Mouse (Mus musculus) heart, postnatal 25 days (tissue): ENCODE measurements around the gene Sars. TPM values are rescaled to one million over a fixed set of nuclear protein-coding genes. Genes with fewer than 3 reads are reported as not detected.
A peak's percentile ranks its signal among the peaks of the same experiment; 100 is the strongest.

ENCODE experiments used
- DNase-seq: peaks from one replicate; pipeline ENCODE4 v3.0.0; 2022; ENCODE audit warnings: low spot score
- intact Hi-C: fragments of 180-260 bp; cut with DNase I; formaldehyde crosslinking; loops from one replicate; pipeline ENCODE4 v1.15.1; 2025
- total RNA-seq, 2 experiments: library from RNA; stranded (reverse); gene quantifications; 2 replicates each; pipeline ENCODE4 v1.2.3; 2021

Sars gene
- total RNA-seq, 2 experiments from 2014 or later: 80.8 to 81.5 TPM

DNA sequence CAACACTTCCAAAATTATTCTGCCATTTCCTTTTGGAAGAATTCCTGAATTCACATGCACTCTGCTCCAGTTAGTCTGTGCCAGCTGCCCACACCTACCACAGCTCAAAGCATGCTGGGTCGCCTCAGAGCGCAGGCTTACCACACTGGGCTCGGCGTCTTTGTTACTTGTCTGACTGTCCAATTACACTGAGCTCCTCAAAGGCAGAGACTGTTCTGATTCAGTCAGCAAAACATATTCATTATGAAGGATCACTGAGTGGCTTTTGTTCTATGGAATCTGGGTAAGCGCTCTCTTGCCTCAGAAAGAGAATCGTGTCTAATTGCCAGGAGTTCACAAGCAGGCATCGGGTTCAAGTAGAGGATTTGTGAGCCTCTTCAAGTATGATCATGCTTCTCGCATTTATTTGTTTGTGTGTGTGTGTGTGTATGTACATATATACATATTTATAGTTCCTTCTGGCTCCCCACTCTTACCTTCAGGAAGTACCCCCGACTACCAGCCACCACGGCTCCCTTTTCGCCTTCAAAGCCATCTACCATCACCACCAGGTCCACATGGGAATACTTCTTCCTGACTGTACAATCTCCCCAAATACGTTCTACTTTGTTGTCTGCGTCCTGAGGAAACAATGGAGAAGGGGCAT, 12.3 kb downstream of the Sars start:
- intact Hi-C loops: no loop called here
- no peak for DNase-seq

DNA sequence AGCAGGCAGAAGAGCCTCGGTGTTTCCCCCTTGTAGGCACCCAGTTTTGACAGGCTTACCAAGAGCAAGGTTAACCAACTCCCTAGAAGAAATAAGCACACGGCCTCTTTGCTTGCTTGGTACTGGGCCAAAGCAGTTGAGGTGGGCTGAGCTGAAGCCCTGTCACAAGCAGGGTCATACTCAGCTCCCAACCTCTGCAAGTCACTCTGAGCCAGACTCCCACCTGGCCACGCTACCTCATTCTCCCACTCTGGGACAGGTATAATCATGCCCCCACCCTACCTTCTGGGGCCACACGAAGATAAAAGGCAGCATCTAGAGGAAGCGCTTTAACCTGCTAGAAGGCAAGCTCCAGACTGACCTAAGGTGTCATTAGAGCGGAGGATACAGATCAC, 19.4 kb downstream of the Sars start:
- intact Hi-C loops: no loop called here
- no peak for DNase-seq

DNA sequence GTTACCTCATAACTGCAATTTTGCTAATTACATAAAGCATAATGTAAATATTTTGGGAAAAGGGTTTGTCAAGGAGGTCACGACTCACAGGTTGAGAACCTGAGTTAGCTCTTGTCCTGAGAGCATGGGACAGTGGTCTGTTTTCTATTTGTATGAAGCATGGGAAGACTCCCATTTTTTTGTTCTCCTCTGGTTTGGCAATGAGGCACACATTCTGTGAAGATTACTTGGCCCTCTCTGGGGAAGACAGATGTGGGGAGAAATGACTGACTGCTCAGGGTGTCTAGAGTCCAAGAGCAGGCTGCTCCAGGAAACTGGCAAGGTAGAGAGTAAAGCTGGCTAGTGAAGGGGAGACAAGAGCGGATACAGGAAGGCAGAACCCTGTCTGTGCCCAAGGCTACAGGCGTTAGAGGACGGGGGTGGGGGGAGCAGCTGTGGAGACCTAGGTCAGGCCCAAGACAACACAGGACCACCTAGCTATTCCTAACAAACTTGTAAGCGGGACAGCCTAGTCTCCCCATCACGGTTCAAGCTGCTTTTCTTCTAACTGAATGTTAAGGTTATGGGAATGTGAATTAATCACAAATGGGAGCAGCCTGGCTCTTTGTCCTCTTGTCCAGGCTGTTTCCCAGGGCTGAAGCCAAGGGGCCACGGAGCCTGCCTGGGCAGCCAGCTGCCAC, 19.9 kb downstream of the Sars start:
- DNase-seq: no peak
- intact Hi-C loops: no loop called here

DNA sequence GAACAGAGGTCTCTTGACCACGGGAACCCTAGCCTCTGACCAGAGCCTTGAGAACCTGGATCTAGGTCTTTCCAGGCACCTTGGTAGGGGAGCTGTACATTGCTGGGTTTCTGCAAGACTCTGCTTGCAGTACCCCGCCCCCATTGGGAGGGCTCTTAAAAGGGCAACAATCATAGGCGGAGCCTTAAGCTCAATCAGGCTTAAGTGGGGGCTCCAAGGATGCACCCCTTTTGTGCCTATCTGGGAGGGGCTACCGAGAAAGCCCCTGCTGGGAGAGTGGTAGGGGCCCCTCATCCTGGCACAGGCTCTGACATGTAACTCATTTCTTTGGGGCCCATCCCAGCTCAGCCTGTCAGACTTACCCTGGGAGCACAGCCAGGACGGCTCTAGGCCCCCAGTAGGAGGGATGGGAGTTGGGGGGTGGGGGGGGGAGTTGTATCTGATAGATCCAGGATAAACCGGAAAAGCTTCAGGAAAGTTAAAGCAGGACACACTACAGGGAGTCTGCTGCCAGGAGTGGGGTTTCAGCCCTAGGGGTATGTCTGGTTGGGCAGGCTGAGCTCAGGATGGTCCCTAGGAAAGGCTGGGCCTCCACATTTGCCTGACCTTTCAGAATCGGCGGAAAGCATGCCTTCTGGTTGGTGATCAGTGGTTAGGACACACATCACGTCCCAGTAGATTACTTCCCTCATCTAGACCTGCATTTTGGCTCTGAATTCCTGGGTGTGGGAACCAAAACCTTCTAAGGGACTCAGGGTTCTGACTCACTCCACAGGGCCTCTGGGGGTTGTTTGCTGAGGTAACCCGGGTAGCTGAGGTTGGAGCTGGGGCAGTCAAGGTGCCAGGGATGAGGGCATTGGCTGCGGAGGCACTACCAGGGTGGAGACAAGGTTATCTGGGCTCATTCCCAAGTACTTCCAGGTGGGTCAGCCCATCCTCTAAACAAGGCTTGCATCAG, 20.9 kb downstream of the Sars start:
- intact Hi-C loops: no loop called here
- DNase-seq: no peak

DNA sequence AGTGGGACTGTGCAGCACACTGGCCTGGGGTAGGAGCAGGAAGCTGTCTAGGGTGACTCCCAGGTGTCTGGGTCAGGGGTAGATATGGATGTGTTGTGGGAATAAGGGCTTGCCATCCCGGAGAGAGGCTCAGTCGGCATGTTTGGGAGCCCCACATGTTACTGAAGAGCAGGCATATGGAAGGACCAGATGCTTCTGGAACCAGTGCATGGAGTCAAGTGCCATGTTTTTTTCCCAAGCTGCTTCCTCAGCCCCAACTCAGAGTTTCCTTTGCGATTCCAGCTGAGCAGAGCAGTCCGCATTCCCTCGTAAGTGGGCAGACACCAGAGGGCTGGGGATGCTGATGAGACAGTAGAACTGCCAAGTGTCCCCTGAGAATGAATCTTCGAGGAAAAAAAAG, 22.0 kb downstream of the Sars start:
- intact Hi-C loops: no loop called here
- no peak for DNase-seq

DNA sequence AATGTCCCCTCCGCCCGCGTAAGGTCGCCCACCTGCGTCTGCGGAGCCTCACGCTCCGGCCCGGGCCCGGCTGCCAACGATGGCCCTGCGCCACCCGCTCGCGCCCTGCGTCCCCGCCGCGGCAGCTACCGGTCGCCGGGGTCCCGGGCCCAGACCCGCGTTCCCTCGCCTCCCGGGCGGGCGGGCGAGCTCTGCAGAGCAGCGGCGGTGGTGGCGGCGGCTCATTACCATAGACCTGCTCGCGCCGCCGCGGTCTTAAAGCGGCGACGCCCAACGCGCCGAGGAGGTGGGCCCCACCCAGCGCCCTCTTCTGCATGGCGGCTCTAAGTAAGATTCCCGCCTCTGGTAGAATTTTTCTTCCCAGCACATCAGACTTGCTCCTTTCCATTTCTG, 29.2 kb downstream of the Sars start:
- peak; percentile 35 for DNase-seq
- intact Hi-C loops: no loop called here

DNA sequence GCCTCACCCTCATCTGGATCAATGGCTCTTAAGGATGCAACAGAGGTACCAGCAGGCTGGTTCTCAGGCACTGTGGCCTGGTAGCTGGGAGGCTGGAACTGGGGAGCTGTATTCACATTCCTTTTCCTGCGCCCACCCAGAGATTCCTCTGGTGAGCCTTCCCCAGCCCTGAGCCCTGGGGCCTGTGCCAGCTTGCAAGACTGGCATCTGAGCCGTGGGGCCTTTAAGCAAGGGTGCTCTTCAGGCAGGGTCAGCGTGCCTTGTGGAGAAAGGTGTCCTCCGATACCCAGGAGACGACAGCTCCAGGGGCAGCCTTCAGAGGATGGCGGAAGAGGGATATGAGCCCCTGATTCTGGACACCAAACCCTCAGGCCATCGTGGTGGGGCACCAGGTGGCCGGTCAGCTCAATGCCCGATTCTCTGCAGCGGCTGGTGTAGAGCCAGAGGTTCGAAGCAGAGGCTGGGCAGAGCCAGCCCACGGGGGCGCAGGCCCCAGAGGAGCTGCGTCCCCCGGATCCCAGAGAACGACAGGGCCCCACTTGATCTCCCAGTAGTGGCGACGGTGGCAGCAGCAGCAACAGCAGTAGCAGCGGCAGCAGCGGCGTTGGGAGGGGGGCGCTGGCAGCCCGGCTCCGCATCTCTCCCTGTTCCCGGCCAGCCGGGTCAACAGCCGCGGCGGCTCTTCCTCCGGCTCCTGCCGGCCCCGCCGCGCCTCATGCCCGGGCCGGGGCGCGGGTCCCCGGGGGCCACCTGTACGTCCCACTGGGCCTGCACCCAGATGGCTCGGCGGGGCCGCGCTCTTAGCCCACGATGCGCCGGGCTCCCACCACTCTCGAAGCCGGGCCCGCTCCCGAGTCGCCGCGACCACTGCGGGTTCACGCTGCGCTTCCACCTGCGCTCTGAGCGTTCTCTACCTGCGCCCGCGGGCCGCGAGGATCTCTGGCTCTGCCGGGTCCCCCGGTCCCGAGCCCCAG, 29.9 kb downstream of the Sars start, which contains the start of gene Celsr2:
TSS of gene Celsr2 (minus strand) at position 696 of the 974 bp plus-strand sequence.
- intact Hi-C loops: no loop called here
- DNase-seq: no peak

DNA sequence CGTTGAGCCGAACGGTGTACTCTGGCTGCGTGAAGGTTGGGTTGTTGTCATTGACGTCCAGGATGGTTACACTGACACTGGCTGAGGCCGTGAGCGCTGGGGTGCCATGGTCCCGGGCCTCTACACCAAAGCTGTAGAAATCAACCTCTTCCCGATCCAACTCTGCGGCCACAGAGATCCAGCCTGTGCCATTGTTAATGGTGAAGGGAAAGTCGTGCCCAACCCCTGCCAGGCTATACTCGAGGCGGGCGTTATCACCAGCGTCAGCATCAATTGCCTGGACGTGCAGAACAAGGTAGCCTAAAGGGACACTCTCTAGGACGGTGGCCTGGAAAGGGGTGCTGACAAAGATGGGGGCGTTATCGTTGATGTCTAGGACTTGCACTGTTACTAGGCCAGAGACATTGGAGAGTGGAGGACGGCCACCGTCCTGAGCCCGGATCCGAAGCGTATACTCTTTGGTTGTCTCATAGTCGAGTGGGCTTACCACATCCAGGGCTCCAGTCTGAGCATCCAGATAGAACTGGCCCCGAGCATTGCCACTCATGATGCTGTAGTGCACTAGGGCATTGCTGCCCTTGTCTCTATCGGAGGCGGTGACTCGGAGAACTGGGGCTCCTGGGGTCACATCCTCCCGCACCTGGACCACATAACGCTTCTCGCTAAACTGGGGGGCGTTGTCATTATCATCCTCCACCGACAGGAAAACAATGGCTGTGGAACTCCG, 31.2 kb downstream of the Sars start:
- intact Hi-C loops: no loop called here
- no peak for DNase-seq

DNA sequence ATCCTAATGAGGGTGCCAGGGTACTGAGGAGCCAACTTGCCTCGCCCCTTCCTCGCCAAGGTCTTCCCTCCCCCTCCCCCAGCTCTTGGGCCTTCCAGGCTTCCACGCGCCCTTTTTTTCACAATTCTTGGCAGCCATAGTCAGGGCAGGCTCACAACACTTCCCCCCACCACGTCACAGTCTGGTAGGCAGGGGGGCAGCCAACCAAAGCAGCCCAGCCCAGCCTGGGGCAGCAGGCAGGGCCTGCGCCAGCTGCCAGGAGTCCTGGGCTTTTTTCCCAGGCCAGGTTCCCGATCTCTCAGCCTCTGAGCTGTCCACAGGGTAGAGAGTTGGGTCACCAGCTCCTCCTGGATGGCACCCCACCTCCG, 33.3 kb downstream of the Sars start:
- DNase-seq: peak; percentile 23
- intact Hi-C loops: no loop called here

DNA sequence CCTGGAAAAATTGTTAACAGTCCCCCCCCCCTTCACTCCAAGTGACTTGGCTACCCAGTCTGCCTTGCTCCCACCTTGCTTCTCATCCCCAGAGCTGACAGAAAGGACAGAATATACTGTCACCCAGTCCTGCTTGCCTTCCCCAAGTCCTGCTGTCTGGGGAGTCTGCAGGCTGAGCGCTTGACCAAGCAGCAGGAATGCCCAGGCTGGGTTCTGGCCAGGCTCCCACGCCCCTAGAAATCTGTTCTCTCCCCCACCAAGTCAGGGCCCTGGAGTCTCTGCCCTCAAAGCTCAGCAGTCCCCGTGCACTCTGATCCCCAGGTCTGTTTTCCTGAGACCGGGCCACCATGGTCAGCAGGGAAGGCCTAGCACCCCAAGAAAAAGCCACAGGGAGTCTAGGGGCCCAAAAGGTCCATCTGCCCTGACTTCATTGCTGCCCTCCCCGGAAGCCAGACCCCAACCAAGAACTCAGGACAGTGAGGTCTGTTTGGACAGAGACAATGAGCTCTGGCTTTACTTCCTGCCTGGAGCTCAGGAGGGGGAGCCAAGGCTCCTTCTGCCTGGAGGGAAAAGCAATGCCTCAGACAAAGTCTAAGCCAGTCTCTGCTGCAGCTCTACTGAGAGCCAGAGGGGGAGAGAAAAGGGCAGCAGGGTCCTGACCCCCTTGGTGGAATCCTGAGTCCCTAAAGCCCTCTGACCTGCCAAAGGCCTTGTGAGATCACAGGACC, 33.8 kb downstream of the Sars start:
- intact Hi-C loops: no loop called here
- no peak for DNase-seq

DNA sequence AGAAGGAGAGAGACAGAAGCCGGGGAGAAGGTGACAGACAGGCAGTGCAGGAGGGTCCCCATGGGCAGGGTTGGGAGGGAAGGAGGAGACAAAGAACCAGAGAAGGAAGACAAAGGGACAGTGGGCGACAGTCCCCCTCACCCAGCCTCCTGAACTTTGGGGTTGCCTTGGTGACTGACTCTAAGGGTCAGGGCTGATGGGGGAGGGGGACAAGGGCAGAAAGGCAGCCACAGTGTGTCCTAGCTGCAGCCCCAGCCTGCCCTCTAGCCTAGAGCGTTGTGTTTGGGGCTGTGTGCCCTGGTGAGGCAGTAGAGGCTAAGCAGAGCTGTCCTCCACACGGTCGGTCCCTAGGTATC, 34.7 kb downstream of the Sars start:
- intact Hi-C loops: no loop called here
- no peak for DNase-seq

DNA sequence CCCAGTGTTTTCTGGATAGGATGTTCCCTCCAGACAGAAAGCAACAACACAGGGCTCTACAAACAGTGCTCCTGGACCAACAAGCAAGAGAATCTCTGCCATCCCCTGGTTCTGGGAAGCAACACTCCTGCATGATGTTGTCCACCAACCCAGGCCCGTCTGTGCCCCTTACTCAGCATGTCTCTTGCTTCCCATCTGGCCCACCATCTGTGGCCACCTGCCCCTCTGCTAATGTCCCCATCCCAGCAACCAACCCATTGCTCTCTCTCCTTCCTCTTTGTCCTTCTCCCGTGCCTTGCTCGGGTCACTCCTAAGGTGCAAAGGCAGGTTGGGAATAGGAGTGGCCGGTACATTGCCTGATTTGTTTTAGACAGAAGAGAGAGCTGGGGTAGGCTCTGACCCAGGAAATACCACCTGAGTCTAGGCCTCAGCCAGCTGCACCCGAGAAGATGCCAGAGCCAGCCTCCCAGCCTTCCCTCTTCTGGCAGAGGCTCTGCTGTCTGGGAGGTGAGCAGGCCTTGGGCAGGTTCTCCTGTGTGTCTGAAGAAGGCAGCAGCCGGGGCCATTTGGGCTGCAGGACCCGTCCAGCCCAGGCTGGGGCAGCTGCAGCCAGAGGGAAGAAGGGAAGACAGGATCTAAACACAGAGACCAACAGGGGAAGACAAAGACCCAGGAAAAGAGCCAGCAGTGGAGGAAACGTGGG, 35.2 kb downstream of the Sars start:
- intact Hi-C loops: loop anchor here (10.0 kb wide), 1 partner anchor 355 kb away; no protein-coding TSS in a partner anchor
- DNase-seq: no peak

DNA sequence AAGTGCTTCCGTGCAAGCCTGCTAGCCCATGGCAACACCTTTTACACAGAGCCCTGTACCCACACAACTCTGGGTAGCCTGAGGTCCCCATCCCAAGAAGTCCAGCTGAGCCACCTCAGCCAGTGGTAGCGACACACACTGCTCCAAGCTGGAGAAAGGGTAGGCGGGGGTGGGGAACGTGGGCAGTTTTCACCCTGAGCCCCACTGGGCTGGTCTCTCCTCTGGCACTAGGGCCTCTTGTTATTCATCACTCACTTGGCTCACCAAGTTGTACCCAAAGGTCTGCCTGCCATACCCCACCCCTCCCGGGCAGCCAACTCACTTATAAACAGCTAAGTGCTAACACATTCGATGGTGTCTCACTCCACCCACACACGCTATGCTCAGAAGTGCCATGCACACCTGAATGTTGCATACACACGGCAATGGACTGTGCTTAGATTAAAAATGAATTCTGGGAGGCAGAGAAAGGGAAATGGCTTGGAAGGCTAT, 36.4 kb downstream of the Sars start:
- DNase-seq: no peak
- intact Hi-C loops: loop anchor here (10.0 kb wide), 1 partner anchor 356 kb away; no protein-coding TSS in a partner anchor

DNA sequence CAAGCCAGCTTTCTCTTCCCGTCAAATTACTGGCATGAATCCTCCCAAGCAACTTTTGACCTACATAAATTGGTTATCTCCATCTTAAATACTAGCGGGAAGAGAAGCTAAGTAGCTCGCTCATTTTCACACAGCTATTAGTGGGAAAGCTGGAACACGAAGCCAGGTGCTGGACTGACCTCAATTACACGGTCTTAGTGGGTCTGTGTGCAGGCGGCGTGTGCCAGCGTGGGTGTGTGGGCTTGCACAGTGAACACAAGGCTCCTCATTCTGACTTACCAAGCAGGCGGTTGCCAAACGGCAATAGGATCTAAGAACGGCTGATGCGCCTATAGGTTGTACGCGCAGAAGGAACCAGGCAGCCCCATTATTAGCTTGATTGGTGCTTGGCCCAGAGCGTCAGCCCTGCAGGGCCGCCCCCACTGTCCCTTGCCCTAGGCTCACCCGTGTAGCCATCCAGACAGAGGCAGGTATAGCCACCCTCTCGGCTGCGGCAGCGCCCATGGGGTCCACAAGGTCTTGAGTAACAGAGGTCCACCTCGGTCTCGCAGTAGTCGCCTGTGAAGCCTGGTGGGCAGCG, 38.6 kb downstream of the Sars start:
- intact Hi-C loops: loop anchor here (10.0 kb wide), 1 partner anchor 358 kb away; no protein-coding TSS in a partner anchor
- no peak for DNase-seq

DNA sequence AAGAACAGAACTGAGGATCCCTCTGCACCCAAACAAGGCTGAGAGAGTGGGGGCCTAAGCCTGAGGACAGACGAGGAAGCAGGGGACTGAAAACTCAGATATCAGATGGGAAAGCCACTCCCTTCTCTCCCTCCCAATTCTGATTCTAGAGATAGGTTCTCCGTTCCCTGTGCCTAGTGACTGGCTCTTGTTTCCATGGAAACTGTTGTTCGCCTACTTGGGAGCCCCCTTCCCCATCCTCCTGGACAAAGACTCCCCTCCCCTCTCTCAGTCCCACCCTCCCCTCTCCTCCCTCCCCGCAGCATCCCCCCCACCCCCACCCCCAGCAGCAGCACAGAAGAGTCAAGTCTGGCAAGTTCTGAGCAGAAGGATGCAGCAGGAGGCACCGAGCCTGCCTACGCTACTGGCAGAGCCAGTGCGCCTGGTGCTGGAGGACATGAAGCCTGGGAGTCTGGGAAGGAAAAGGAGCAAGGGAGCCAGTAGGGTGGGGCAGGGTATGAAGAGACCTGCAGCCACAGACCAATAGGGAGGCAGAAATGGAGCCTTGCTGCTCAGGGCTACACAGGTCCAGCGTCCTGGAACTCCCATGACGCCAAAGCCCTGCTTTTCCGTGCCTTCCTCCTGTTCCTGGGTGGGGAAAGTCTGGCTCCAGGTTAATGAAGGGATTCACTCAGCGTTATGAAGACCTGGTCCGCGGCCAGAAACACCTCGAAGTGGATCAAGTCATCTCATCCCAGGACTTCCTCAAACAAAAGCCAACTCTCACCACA, 39.3 kb downstream of the Sars start:
- intact Hi-C loops: loop anchor here (10.0 kb wide), 1 partner anchor 359 kb away; no protein-coding TSS in a partner anchor
- DNase-seq: no peak

DNA sequence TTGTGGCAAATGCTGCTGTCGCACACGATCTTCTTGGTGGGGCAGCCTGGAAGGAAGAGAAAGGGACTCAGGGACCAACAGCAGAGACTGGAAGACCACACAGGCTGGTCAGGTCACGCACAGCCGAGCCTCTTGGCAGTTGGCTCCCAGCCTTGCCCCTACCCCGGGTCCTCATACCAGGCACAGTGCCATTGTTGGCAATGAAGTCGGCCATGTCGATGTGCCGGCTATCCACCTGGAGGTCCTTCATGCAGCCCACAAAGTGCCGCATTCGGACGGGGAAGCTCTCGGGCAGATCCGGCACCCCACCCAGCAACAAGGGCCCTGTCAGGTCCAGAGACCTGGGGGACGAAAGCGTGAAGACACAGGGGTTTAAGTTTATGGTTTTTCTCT, 42.5 kb downstream of the Sars start:
- DNase-seq: no peak
- intact Hi-C loops: loop anchor here (5.0 to 10.0 kb wide), 2 partner anchors 45 to 362 kb away; partner anchors contain the start of gene Sars
